Mouse (Mus musculus) cerebellum, adult 11 months (tissue): ENCODE measurements around the gene Trnp1.

Source experiments
- DNase-seq: peaks from one replicate; pipeline ENCODE4 v3.0.0; 2022

The Trnp1 gene

DNA sequence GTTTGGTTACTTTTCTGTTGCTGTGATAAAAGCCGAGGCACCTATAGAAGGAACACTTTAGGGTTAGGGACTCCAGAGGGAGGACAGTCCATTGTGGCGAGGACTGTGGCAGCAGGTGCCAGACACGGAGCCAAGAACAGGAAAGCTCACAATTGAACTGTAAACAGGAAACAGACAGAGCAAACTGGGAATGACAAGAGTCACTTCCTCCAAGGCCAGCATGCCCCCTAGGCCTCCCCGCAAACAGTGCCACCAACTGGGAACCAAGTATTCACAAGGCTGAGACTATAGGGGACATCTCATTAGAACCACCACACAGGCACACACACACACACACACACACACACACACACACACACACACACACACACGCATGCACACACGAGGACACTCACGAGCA lies 45.9 kb downstream of the Trnp1 start:
- DNase-seq = no peak

DNA sequence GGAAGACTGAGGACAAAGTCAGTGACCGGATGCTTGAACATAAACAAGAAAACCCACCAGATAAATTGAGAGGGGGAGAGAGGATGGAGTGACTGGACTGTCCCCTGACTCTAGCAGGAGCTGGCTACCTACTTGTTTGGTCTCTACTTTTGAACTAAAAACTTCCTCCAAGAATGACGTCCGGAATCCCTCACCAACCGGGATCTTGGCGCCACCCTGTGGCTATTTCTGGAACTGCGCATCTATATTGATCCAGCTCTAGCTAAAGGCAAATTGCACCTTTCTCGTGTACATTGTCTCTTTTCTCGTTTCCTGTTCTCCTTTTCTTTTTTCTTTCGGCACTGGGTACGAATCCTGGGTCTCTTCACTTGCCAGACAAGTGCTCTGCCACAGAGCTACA lies 46.8 kb downstream of the Trnp1 start:
- peak; percentile 69 for DNase-seq

DNA sequence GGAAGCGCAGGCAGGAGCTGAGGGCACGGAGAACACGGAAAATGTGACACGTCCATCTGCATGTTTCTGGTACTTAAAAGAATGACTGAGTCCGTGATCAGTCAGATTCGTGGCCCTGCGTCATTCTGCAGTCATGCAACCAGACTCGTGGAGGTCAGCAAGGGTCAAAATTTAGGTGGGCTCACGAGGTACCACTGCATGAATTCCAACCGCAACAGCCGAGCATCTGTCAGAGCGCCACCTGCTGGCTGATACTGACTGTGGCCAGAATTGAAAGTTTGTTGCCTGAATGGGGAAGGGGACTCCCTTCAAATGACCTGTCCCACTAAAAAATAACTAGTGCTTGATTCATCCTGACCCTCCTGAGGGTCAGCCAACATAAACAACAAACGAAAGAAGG lies 48.6 kb downstream of the Trnp1 start:
- peak; percentile 30 for DNase-seq

DNA sequence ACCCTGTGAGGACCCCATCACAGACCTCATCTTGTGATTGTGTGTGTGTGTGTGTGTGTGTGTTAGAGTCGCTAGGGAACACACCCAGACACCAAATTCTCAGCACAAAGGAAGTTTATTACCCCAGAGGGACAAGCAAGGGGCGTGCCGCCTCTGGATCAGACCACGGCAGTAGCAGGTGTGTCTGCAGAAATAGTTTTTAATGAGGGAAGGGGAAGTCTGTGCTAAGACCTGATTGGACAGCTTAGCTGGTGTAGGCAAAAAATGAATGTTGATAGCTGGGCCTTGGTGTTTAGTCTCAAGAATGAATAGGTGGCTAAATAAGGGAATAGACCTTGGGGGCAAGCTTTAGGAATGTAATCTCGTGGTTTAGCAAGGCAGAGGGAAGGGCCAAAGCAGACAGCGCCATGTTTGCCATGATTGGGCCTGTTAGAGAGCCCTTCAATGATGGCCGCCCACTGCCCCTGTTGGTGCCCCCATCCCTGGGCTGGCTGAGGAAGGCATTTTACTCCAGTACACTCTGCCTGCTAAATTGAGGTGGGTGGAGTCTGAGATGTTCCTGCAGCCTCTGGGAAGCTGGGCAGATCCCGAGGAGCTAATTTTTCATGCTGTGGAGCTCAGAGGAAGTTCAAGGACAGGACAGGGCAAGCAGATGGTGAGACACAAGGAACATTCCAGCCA lies 49.5 kb downstream of the Trnp1 start:
- no peak for DNase-seq

DNA sequence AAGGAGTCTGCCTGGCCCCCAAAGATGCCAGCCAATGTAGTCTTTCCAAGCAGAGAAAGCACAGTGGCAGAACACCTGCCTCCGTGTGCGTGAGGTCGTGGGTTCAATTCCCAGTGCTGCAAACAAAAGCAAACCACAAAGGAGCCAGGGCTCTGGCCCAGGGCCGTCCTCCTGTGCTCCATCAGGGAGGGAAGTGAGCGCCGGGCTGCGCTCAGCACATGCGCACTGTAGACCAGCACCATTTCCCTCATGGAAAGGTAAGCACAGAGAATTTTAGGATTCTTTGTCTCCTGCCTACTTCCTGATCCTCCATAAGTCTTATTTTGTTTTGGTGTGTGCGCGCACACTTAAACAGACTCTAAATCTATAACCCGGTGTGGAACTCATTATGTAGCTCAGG lies 50.4 kb downstream of the Trnp1 start:
- DNase-seq = no peak

DNA sequence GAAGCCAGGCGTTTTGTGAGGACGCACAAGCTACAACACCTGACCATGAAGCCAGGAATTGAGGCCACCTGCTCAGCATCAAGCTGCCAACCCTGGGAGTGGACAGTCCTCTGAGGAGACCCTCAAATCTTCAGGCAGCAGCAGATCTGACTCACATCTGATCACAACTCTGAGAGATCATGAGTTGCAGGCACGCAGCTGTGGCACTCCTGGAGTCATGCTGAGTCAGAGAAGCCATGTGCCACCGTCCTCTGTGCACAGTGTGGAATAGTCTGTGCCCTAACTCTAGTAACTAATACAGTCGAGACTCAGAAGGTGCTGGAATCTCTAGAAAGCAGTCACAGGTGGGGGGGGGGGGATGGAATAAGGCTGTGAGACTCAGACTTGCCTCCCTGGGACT lies 51.0 kb downstream of the Trnp1 start:
- DNase-seq = no peak

DNA sequence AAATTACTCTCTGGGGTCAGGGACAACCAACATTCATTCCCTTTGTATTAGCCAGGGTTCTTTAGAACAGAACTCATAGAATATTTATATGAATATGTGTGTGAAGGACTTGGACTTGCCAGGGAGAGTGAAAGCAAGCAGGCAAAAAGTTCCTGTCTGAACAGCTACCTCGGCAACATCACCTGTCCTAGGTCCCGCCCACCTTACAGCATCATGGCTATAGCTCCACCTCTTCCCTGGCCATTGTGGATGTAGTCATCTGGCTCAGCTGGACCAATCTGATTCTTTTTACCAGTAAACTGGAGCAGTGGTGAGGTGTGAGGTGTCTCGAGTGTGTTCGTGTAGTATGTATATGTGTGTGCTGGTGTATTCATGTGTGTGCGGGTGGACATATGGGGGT lies 52.6 kb downstream of the Trnp1 start:
- DNase-seq = no peak

DNA sequence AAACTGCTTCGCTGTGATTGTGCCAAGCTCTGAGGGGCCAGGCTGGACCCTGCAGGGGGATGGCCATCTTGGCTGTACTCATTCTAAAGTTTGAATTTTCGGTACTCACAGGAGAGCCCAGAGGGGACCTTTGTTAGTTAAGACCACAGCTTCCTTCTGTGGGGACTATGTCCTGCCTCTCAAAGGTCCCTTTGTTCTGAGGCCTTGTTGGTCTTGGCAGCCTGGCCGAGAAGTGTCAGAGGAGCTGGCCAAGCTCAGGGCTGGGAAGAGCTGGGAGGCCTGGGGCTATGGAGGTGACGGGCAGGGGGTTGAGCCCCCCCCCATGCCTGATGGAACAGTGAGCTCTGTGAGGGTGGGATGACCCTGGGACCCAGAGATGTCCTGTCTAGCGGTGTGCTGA lies 55.3 kb downstream of the Trnp1 start:
- DNase-seq = no peak

DNA sequence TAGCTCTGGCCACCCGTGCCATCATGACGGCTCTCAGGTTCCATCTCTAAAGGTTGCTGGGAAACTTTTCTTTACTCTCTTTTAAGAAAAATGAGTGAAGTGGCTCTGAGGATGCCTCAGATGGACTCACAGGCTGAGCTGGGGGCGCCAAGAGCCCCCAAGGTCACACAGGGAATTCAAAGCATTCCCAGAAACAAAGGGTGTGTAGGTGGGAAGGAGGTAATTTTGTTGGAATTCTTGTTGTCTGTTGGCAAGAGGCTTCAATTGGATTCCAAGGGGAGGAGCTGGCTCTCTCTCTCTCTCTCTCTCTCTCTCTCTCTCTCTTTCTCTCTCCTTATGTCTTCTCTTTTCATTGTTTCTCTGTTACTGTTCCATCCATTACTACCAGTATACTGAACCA lies 56.2 kb downstream of the Trnp1 start:
- no peak for DNase-seq
